Mouse (Mus musculus): Measurements from ENCODE around the gene Rem1.

DNA sequence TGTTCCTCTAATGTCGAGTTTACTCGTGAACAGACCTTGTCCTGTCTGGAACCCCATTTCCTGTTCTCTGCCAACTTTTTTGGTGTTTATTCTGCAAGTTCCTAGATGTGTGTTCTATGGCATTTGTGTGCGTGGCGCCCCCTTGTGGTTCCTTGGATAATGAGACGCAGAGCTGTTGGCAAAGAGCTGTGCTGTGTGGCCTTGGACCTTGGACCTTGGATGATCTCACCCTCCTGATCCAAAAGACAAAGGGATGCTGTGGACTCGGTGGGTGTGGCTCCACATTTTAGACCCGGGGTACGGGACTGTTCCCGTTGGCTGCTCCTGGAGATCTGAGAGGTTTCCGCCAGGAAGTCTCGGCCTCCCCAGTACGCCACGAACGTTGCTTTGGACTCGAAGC is 22.7 kb upstream of the Rem1 start, which contains the start of gene Defb36:
- TF ChIP-seq CTCF (IDR thresholded peaks at IDR 0.05; ENCODE audit: control insufficient read depth, insufficient read depth, low read length): peak; percentile 54; the same call in 1 of the 2 replicates
- no peak for TF ChIP-seq POLR2A (IDR thresholded peaks at IDR 0.05; ENCODE audit: borderline replicate concordance, control insufficient read depth, low read depth, low read length)

Data from bone marrow, adult 2 months (tissue).